Mouse (Mus musculus) limb, embryonic 13.5 days (tissue): Measurements from ENCODE around the gene Rgs6. TPM values are rescaled to one million over a fixed set of nuclear protein-coding genes. Genes with fewer than 3 reads are reported as not detected.

ENCODE experiments used
- ATAC-seq: fragments of 200-750 bp; cut with Nextera tagmentation; 2 replicates; pipeline ENCODE4 v1.8.0; 2017; ENCODE audit warnings: low read depth, moderate number of reproducible peaks, moderate TSS enrichment; ENCODE audit not compliant: low FRiP score
- H3K27ac ChIP-seq: fragments of 300-500 bp; sonication (generic); 2 replicates; pipeline ENCODE4 v1.5.1; 2015; ENCODE audit warnings: inconsistent platforms, mild to moderate bottlenecking, moderate library complexity
- H3K27me3 ChIP-seq: fragments of 300-500 bp; sonication (generic); 2 replicates; pipeline ENCODE4 v1.6.1; 2015; ENCODE audit warnings: mild to moderate bottlenecking, inconsistent platforms
- H3K36me3 ChIP-seq: fragments of 300-500 bp; sonication (generic); 2 replicates; pipeline ENCODE4 v1.6.1; 2015; ENCODE audit warnings: inconsistent platforms, mild to moderate bottlenecking, moderate library complexity
- H3K4me1 ChIP-seq: fragments of 300-500 bp; sonication (generic); 2 replicates; pipeline ENCODE4 v1.6.1; 2015; ENCODE audit warnings: inconsistent platforms
- H3K4me2 ChIP-seq: fragments of 300-500 bp; sonication (generic); replicated peaks from 2 replicates; pipeline ENCODE4 v1.6.1; 2015; ENCODE audit warnings: inconsistent platforms, mild to moderate bottlenecking, moderate library complexity
- H3K4me3 ChIP-seq: fragments of 300-500 bp; sonication (generic); 2 replicates; pipeline ENCODE4 v1.5.1; 2015; ENCODE audit warnings: moderate library complexity, mild to moderate bottlenecking, inconsistent platforms
- H3K9ac ChIP-seq: fragments of 300-500 bp; sonication (generic); 2 replicates; pipeline ENCODE4 v1.6.1; 2015; ENCODE audit warnings: mild to moderate bottlenecking, inconsistent platforms
- H3K9me3 ChIP-seq: fragments of 300-500 bp; sonication (generic); 2 replicates; pipeline ENCODE4 v1.6.1; 2016; ENCODE audit warnings: inconsistent platforms
- WGBS: fragments of 180-500 bp; shearing (Covaris S2); methylation state at CpG from one replicate; pipeline ENCODE4 v1.1.7; 2015; 5-methylcytosine and 5-hydroxymethylcytosine counted together
- polyA plus RNA-seq: library from polyadenylated mRNA; unstranded; fragments of >200 nt; fragmentation: Nextera tagmentation; extraction: Ambion mirVana; gene quantifications from 2 replicates; pipeline ENCODE4 v1.2.1, GENCODE M21; 2015

The Rgs6 gene
- polyA plus RNA-seq, 1 experiment from 2014 or later, result 2.6 TPM

DNA sequence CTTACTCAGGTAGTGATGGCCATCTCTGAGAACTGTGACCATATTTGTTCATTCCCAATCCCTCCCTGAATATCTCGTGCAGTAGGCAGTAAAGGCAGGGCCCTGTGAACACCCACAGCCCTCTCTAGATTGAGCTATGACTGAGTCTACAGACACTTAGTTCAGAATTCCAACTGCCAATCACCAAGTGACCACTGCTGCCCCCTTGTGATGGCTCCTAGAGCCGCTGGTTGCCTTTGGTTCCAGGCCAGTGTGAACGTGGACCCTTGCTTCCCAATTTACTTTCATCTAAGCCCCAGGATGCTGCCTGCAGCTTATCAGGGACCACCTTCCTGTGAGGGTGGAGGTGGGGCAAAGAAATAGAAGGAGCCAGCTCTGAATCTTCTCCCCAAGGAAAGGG, 438.9 kb downstream of the Rgs6 start:
- Histone ChIP-seq H3K9me3 (no peaks in the 10 kb centered on the region), H3K4me2 (no peak overlapping the region)
- 39% methylated on average over 3 of the region's 3 CpGs for WGBS

GRCm38 (mm10) chr12:83033171-83033835, 445.2 kb downstream of the Rgs6 start:
- ATAC-seq, result no peak
- Histone ChIP-seq H3K27ac (no peak overlapping the region), H3K4me3 (no peak overlapping the region), H3K4me2 (no peak overlapping the region), H3K27me3 (no peaks in the 10 kb centered on the region), H3K9me3 (no peaks in the 10 kb centered on the region), H3K9ac (no peak overlapping the region), H3K36me3 (no peaks in the 10 kb centered on the region), H3K4me1 (peaks cover 5% of the 10 kb centered on the region)
- 72% methylated on average over 7 of the region's 7 CpGs for WGBS

More for the DNA sequence above, 438.9 kb downstream of the Rgs6 start:
- Histone ChIP-seq H3K4me1 (no peaks in the 10 kb centered on the region), H3K27ac (no peak overlapping the region), H3K36me3 (no peaks in the 10 kb centered on the region), H3K27me3 (no peaks in the 10 kb centered on the region), H3K4me3 (no peak overlapping the region), H3K9ac (no peak overlapping the region)
- no peak for ATAC-seq

- H3K4me3 ChIP-seq, result no peak overlapping the region
- no peaks in the 10 kb centered on the region for H3K9me3 ChIP-seq
- H3K4me1 ChIP-seq, result peaks cover 13% of the 10 kb centered on the region
- no peak overlapping the region for H3K4me2 ChIP-seq
- 73% methylated on average over 3 of the region's 3 CpGs for WGBS
- no peaks in the 10 kb centered on the region for H3K27me3 ChIP-seq
- H3K27ac ChIP-seq, result no peak overlapping the region
- no peaks in the 10 kb centered on the region for H3K36me3 ChIP-seq
- ATAC-seq, result no peak
- H3K9ac ChIP-seq, result no peak overlapping the region
These were observed 446.9 kb downstream of the Rgs6 start for GRCm38 (mm10) chr12:83034859-83035569.

DNA sequence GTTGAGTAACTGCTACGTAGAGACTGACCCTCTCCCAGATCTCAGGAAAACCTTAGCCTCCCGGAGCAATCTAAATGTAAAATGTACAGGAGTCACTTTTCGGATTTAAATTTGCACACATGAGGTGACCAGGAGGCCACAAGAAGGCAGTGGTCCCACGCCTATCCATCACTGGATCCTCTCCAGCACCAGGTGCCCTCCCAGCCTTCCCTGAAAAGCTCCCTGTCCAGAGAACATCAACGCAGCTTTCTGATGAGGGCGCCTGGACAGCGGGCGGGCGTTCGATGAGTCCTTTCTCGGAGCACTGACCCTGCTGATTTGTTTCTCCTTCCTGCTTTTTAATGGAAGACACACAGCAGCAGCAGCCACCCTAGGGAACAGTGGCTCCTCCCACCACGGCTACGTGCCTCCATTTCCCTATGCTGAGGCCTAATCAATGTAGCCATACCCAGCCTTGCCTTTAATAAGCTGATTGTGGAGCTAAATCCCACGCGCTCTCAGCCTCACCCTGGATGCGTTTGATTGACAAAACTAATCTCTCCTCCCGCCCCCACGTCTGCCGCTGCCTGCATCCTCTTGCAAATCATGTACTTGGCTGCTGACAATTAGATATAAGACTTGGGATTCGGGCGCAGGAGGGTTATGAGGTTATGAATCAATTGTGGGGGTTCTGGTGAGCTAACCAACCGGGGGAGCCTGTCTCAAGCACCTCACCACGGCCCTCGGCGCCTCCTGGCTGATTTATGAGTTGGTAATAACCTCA, 449.9 kb downstream of the Rgs6 start:
- no peaks in the 10 kb centered on the region for H3K36me3 ChIP-seq
- H3K4me3 ChIP-seq, result no peak overlapping the region
- WGBS, result 65% methylated on average over 25 of the region's 25 CpGs
- H3K9me3 ChIP-seq, result no peaks in the 10 kb centered on the region
- H3K4me2 ChIP-seq, result no peak overlapping the region; the same call in 1 of the 2 replicates
- ATAC-seq, result no peak
- no peaks in the 10 kb centered on the region; the same call in 1 of the 2 replicates for H3K27me3 ChIP-seq
- no peak overlapping the region; the same call in 1 of the 2 replicates for H3K27ac ChIP-seq
- H3K9ac ChIP-seq, result no peak overlapping the region
- H3K4me1 ChIP-seq, result peaks cover 13% of the 10 kb centered on the region

DNA sequence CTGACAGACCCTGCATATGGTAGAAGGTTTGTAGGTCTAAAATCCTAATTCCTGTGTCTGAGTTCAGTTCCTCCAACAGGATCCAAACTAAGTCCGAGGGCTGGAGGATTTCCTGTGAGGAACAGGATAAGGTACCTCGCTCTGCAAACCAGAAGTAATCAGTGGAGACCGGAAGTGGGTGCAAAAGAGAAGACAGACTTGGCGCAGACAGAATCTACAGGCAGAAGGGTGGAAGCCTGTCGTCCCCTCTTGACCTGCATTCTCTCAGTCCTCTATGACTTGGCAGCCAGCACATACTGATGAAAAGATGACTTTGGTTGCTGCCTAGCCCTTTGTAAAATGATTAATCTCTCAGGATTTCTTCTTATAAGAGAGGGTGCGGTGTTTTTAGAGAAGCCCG, 450.7 kb downstream of the Rgs6 start:
- 74% methylated on average over 7 of the region's 7 CpGs for WGBS
- Histone ChIP-seq H3K27ac (no peak overlapping the region; the same call in 1 of the 2 replicates), H3K4me2 (no peak overlapping the region; the same call in 1 of the 2 replicates), H3K4me1 (peaks cover 13% of the 10 kb centered on the region), H3K4me3 (no peak overlapping the region), H3K27me3 (no peaks in the 10 kb centered on the region; the same call in 1 of the 2 replicates), H3K9ac (no peak overlapping the region), H3K36me3 (no peaks in the 10 kb centered on the region), H3K9me3 (no peaks in the 10 kb centered on the region)
- ATAC-seq, result no peak

DNA sequence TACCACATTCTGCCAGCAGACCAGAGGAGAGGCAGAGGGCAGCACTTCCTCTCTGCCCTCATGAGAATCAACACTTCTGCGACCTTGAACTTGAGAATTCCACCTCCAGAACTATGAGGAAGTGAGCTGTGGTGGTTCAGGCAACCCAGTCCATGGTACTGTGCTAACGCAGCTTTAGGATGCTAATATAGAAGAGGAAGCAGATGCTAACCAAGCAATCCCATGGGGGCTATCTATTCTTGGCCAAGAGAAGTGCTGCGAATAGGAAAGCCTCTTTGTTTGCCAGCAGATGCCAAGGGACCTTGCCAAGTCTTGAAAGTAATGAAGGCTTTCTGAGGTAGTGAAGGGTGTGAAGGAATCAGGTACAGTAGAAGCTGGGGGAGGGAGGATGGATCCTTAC, 451.8 kb downstream of the Rgs6 start:
- ATAC-seq, result no peak
- Histone ChIP-seq H3K36me3 (no peaks in the 10 kb centered on the region), H3K4me1 (peaks cover 20% of the 10 kb centered on the region), H3K4me2 (no peak overlapping the region), H3K4me3 (no peak overlapping the region), H3K9ac (no peak overlapping the region), H3K27ac (no peak overlapping the region), H3K9me3 (no peaks in the 10 kb centered on the region), H3K27me3 (no peaks in the 10 kb centered on the region; the same call in 1 of the 2 replicates)
- WGBS, result 64% methylated on average over 3 of the region's 3 CpGs

GRCm38 (mm10) chr12:83043980-83044620, 456.0 kb downstream of the Rgs6 start:
- WGBS, result 67% methylated on average over 6 of the region's 6 CpGs
- H3K4me3 ChIP-seq, result no peak overlapping the region
- no peak overlapping the region for H3K27ac ChIP-seq
- no peak overlapping the region for H3K9ac ChIP-seq
- H3K9me3 ChIP-seq, result no peaks in the 10 kb centered on the region
- H3K36me3 ChIP-seq, result no peaks in the 10 kb centered on the region
- H3K4me1 ChIP-seq, result peaks cover 7% of the 10 kb centered on the region
- ATAC-seq, result no peak
- no peak overlapping the region for H3K4me2 ChIP-seq
- no peaks in the 10 kb centered on the region; the same call in 1 of the 2 replicates for H3K27me3 ChIP-seq

DNA sequence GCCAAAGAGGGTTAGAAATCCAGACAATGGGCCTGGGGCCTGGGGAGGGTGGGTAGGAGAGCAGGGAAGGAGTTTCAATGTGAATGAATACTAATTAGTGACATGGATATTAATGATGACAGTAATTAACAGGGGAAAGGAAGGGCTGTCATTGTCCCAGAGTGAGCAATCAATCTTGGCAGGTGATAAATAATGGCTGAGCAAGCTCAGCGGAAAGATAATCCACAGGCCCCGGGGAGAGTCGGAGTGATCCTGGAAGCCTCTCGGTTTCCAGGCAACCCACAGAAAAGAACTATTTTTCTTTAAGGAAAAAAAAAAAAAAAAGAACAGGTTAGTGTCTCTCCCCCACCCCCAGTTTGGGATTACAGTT, 456.5 kb downstream of the Rgs6 start:
- H3K36me3 ChIP-seq, result no peaks in the 10 kb centered on the region
- no peak overlapping the region for H3K27ac ChIP-seq
- no peak overlapping the region for H3K9ac ChIP-seq
- no peaks in the 10 kb centered on the region for H3K9me3 ChIP-seq
- H3K4me2 ChIP-seq, result no peak overlapping the region
- WGBS, result 28% methylated on average over 4 of the region's 4 CpGs
- H3K27me3 ChIP-seq, result no peaks in the 10 kb centered on the region; the same call in 1 of the 2 replicates
- ATAC-seq, result no peak
- peaks cover 7% of the 10 kb centered on the region for H3K4me1 ChIP-seq
- no peak overlapping the region for H3K4me3 ChIP-seq

DNA sequence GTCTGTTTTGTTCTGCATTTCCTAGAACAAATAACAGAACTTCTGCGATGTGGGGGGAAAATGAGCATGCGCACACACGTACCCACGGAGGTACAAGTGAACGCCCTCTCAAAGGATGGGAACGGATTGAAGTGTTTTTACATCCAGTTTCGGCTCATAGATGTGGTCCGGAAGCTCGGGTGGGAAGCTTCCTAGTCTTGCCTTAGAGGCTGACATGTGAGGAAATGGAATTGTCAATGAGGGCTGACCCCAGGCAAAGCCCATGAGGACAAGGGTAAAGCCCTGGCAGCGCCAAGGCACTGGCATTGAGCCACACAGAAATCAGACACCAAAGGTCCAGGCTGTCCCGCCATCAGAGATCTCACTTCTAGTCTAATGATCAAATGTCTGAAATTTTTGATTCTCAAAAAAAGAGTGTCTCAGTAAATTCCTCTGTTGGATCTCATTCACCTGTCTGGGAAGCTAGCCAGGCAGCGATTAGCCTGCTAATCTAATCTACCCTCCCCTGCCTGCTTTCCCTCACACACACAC, 457.0 kb downstream of the Rgs6 start:
- Histone ChIP-seq H3K9ac (no peak overlapping the region), H3K9me3 (no peaks in the 10 kb centered on the region), H3K4me2 (no peak overlapping the region), H3K4me1 (peaks cover 7% of the 10 kb centered on the region; the same call in 1 of the 2 replicates), H3K36me3 (no peaks in the 10 kb centered on the region), H3K27me3 (no peaks in the 10 kb centered on the region; the same call in 1 of the 2 replicates), H3K4me3 (no peak overlapping the region), H3K27ac (no peak overlapping the region)
- whole genome bisulfite sequencing, result 69% methylated on average over 12 of the region's 12 CpGs
- no peak for ATAC-seq

- no peaks in the 10 kb centered on the region for H3K9me3 ChIP-seq
- no peak overlapping the region for H3K4me3 ChIP-seq
- no peak overlapping the region for H3K9ac ChIP-seq
- H3K27me3 ChIP-seq, result no peaks in the 10 kb centered on the region
- H3K4me2 ChIP-seq, result no peak overlapping the region
- no peak overlapping the region for H3K27ac ChIP-seq
- no peaks in the 10 kb centered on the region for H3K36me3 ChIP-seq
- ATAC-seq, result no peak
- WGBS, result 97% methylated on average over 9 of the region's 9 CpGs
- H3K4me1 ChIP-seq, result peaks cover 7% of the 10 kb centered on the region; the same call in 1 of the 2 replicates
These were observed 458.6 kb downstream of the Rgs6 start for GRCm38 (mm10) chr12:83046734-83047133.

DNA sequence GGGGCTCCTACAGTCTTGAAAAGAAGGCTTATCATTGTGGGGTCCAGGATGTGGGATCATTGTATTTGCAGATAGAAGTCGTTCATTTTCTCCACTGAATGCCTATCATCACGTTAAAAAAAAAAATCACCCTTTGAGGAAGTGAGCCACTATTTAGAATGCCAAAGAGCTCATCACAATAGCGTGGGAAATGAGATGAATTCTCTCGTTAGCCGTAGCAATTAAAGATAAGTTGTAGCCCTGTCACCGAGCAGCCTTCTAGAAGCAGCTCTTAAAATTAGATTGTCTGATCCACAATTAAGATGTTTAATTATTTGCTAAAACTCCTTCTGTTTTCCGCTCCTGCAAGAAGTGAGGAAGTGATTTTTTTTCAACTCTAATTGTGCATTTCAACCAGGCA, 459.6 kb downstream of the Rgs6 start:
- Histone ChIP-seq H3K27ac (no peak overlapping the region), H3K9me3 (no peaks in the 10 kb centered on the region), H3K4me2 (no peak overlapping the region), H3K4me1 (peaks cover 7% of the 10 kb centered on the region; the same call in 1 of the 2 replicates), H3K27me3 (no peaks in the 10 kb centered on the region), H3K36me3 (no peaks in the 10 kb centered on the region), H3K4me3 (no peak overlapping the region), H3K9ac (no peak overlapping the region)
- WGBS, result 63% methylated on average over 7 of the region's 7 CpGs
- no peak for ATAC-seq
